Mouse (Mus musculus): ENCODE results near the gene Tubb4b.

Tubb4b gene

GRCm38 (mm10) chr2:25244144-25244543, 19.6 kb upstream of the Tubb4b start:
- no peak for DNase-seq

DNA sequence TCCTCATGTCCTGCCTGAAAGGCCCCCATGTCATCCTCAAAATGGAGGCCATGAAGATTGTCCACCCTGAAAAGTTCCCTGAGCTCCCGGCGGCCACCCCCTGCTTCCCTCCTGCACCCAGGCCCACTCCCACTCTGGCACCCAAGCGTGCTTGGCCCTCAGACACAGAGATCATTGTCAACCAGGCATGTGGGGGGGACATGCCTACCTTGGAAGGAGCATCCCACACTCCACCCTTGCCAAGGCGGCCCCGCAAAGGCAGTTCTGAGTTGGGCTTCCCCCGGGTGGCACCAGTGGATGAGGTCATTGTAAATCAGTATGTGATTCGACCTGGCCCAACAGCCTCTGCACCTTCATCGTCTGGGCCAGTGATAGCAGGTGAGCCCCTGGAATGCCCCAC, 18.8 kb upstream of the Tubb4b start:
- DNase-seq: no peak

- peak; percentile 63 for DNase-seq
Measured at GRCm38 (mm10) chr2:25242101-25242506, 17.6 kb upstream of the Tubb4b start, which contains the start of the genes Rnf208 and Cysrt1. TSS of gene Rnf208 (plus strand) at chr2:25242255. TSS of gene Cysrt1 (minus strand) at chr2:25242452.

GRCm38 (mm10) chr2:25241438-25241775, 16.9 kb upstream of the Tubb4b start:
- DNase-seq: no peak

- peak; percentile 68 to 74 for DNase-seq
Measured at GRCm38 (mm10) chr2:25240723-25241437, 16.4 kb upstream of the Tubb4b start.

DNA sequence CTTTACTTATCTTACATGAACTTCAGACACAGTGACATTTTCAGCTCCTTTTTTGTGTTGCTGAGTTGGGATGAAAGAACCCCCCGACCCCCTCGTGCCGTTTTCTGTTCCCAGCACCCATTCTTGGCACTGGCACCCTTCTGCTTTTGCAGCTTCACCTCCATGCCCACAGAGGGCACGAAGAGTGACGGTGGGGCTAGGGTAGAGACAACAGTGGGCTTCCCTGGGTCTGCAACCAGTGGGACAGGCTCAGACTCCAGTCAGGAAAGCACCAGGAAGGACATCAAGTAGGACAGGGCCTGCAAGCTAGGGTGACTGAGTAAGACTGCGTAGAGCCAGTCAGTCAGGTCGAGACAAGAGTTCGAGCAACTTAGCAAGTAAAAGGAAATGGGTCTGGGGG, 15.8 kb upstream of the Tubb4b start:
- DNase-seq: no peak

GRCm38 (mm10) chr2:25239766-25240165, 15.3 kb upstream of the Tubb4b start:
- no peak for DNase-seq

- no peak for DNase-seq
Measured at GRCm38 (mm10) chr2:25238106-25238505, 13.6 kb upstream of the Tubb4b start.

- DNase-seq: no peak
Measured at GRCm38 (mm10) chr2:25237522-25237921, 13.0 kb upstream of the Tubb4b start.

DNA sequence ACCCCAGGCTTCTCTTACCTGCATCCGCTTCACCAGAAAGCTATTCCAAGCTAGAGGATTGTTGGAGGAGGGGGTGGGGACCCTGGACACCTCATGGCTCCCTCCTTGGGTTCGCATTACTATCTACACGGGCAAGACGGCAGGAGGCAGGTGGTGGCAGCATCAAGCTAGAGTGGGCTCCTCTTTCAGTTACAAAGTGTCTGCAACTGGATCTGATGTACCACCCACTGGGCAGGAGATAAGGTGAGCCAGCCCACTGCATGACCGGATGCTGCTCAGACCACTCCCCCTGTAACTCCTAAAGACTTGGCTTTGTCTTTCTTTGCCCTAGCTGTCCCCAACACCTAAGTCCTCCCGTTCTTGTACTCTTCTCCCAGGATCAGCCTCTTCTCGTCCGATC, 12.1 kb upstream of the Tubb4b start, which contains the start of gene Rnf224:
Gene Rnf224, minus strand, starts transcription at position 174 of the 400 bp plus-strand sequence.
- DNase-seq: no peak

DNA sequence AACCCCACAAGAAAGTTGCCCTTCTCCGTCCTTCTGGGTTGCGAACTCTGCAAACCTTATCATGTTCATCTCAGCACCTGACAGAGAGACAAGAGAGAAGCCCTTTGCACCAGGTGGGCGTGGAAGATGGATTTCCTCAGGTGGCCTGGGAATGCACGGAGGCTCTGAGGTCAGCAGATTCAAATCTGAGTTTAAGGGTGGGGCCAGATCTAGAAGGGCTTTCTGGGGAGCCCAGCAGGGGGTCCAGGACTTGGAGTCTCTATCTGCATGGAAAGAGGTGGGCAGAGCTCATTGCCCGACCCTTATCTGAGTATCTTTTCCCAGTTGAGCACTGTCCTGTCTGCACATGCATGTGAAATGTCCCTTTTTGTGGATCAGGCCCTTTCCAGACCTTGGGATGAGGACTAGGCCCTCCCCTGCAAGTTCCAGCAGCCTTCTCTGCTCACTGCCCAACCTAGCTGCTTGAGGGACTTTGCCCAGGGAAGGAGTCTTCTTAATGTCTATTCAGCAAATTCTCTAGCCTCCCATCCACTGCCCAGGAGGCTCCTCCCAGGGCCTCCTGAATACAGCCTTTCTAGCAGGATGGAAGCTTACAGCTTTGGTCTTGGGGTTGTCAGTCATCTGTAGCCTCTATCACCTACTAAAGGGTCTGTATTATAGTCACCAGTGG, 10.2 kb upstream of the Tubb4b start:
- no peak for DNase-seq

DNA sequence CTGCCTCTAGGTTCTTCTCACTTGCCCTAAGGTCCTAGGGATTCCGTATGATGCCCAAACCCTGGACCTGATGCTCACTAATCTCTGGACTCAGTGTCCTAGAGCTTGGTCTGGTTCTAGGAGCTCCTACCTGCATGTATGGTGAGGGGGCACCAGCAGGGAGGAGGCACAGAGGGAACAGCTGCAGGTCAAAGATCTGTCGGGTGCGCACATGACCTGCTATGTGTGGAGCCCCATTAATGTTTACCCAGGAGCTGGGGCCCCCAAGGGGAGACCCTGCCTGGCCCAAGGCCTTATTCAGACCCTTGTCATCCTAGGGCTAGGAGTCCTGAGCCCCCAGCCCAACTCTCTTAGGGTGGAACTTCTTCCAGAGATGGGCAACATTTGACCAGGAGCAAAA, 9.5 kb upstream of the Tubb4b start, which contains the start of gene Slc34a3:
Gene Slc34a3, minus strand, starts transcription at position 315 of the 400 bp plus-strand sequence.
- no peak for DNase-seq

- DNase-seq: no peak
Measured at GRCm38 (mm10) chr2:25233421-25233820, 8.9 kb upstream of the Tubb4b start.

- no peak for DNase-seq
Measured at GRCm38 (mm10) chr2:25231038-25231437, 6.5 kb upstream of the Tubb4b start.

DNA sequence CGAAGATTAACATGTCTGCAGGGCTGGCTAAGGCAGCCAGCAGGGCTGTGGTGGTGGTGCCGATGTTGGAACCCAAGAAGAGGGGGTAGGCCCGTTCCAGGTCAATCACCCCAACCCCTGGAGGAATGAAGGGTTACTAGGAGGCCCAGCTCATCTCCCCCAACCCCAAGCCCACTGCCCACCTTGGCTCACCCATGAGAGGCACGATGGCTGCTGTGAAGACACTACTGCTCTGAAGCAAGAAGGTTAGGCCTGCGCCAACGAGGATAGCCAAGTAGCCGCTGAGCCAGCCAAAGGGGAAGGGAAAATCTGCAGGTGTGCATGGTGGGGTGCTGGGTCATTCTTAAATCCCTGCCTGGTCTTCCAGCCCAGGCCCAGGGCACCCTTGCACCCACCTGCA, 6.1 kb upstream of the Tubb4b start:
- no peak for DNase-seq

- DNase-seq: no peak
Measured at GRCm38 (mm10) chr2:25229582-25229981, 5.1 kb upstream of the Tubb4b start.

GRCm38 (mm10) chr2:25228995-25229530, 4.6 kb upstream of the Tubb4b start:
- DNase-seq: peak in 1 of 2 experiments; percentile 26

DNA sequence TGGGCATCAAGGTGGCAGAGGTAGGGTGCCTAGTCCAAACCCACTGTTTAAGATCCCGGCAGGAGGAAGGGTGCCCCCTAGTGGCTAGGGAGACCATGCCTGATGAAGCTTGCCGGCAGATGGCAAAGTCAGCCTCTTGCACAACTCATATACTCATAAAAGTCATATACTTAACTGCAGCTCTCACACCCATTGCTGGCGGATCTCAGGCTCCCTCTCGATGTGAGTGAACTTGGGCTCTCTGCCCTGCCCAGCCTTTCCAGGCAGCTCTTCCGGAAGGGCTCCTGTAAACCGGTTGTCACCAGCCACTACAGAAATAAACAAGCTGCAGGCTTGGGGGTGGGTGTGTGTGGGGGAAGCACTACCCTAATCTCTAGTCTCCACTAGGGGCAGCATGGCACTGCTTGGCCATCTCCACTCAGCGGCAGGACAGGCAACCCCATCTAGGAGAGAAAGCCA, 4.0 kb upstream of the Tubb4b start:
- peak; percentile 91 to 94 for DNase-seq

DNA sequence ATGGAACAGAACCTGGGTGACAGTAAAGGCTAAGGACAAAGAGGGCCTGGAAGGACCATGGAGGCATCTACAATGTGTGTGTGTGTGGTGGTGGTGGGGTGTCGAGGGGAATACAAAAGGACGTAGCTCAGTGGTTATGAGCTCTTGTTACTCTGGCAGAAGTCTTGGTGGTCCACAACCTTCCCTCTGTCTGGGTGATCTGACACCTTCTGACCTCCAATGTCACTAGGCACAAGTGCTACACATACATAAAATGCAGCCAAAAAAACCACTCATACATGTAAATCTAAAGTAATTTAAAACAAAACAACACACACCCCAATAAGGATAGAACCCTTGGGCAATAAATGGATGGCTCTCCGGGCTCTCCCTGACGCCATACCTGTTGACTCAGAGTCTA, 2.9 kb upstream of the Tubb4b start:
- DNase-seq: no peak

GRCm38 (mm10) chr2:25226864-25227263, 2.4 kb upstream of the Tubb4b start:
- peak; percentile 33 to 63 for DNase-seq

GRCm38 (mm10) chr2:25225811-25226379, 1.4 kb upstream of the Tubb4b start:
- DNase-seq: no peak

GRCm38 (mm10) chr2:25224766-25225752, 557 bp upstream of the Tubb4b start:
- peak; percentile 98 to 99 for DNase-seq
